Mouse (Mus musculus) midbrain, embryonic 14.5 days (tissue): ENCODE data around the gene Ctnna3. TPM values are rescaled to one million over a fixed set of nuclear protein-coding genes. Genes with fewer than 3 reads are reported as not detected.
"Not testable (repeated sequence)": the region's sequence is repeated elsewhere in the genome, so short reads cannot be mapped to it uniquely, and the experiment has no call there.

Experiments used
- ATAC-seq: fragments of 200-750 bp; cut with Nextera tagmentation; 2 replicates; pipeline ENCODE4 v1.8.0; 2017; ENCODE audit warnings: moderate number of reproducible peaks, moderate library complexity; ENCODE audit not compliant: low FRiP score, low TSS enrichment
- DNase-seq: peaks from one replicate; pipeline ENCODE4 v3.0.0-alpha.2; 2015
- H3K27ac ChIP-seq: fragments of 300-500 bp; sonication (generic); replicated peaks from 2 replicates; pipeline ENCODE4 v1.5.1; 2014; ENCODE audit warnings: mild to moderate bottlenecking, low read depth, low read length, moderate library complexity
- H3K27me3 ChIP-seq: fragments of 300-500 bp; sonication (generic); 2 replicates; pipeline ENCODE4 v1.6.1; 2014; ENCODE audit warnings: low read length, control low read depth, mixed read lengths; ENCODE audit not compliant: control insufficient read depth, insufficient read depth
- H3K36me3 ChIP-seq: fragments of 300-500 bp; sonication (generic); 2 replicates; pipeline ENCODE4 v1.6.1; 2014; ENCODE audit warnings: low read length, control low read depth; ENCODE audit not compliant: control insufficient read depth, insufficient read depth
- H3K4me1 ChIP-seq: fragments of 300-500 bp; sonication (generic); 2 replicates; pipeline ENCODE4 v1.6.1; 2014; ENCODE audit warnings: mild to moderate bottlenecking, antibody characterized with exemption, low read length, control low read depth; ENCODE audit not compliant: control insufficient read depth, insufficient read depth
- H3K4me2 ChIP-seq: fragments of 300-500 bp; sonication (generic); 2 replicates; pipeline ENCODE4 v1.6.1; 2014; ENCODE audit warnings: mild to moderate bottlenecking, low read length, moderate library complexity
- H3K4me3 ChIP-seq: fragments of 300-500 bp; sonication (generic); replicated peaks from 2 replicates; pipeline ENCODE4 v1.5.1; 2014; ENCODE audit warnings: low read depth, low read length
- H3K9ac ChIP-seq: fragments of 300-500 bp; sonication (generic); replicated peaks from 2 replicates; pipeline ENCODE4 v1.6.1; 2014; ENCODE audit warnings: mild to moderate bottlenecking, low read length, moderate library complexity
- H3K9me3 ChIP-seq: fragments of 300-500 bp; sonication (generic); 2 replicates; pipeline ENCODE4 v1.6.1; 2016; ENCODE audit warnings: low read length, control low read depth, mixed read lengths; ENCODE audit not compliant: control insufficient read depth
- WGBS: fragments of 180-500 bp; shearing (Covaris S2); extraction: QIAGEN DNeasy Blood & Tissue Kit; methylation state at CpG from one replicate; pipeline ENCODE4 v1.1.7; 2014; 5-methylcytosine and 5-hydroxymethylcytosine counted together
- polyA plus RNA-seq: library from polyadenylated mRNA; unstranded; fragments of >200 nt; fragmentation: Nextera tagmentation; extraction: Ambion mirVana; gene quantifications from 2 replicates; pipeline ENCODE4 v1.2.1, GENCODE M21; 2014

Ctnna3 gene
- polyA plus RNA-seq, 1 experiment from 2014 or later: 1.1 TPM

DNA sequence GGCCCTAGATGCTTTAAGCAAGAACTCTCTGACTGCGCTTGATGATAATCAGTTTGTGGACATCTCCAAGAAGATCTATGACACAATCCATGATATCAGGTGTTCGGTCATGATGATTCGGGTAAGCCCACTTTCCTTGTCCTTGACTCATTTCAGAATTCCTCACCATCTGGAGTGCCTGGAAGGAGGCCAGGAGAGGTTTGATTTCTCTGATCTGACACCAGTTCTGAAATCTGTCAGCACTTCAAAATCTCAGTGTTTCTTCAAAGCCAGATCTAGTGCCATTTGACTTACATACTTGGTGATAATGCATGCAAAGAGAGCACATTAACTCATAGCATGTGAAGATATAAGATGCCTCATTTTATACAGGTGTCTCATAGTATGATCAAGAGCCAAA lies 1245.9 kb downstream of the Ctnna3 start:
- DNase-seq (no peak), ATAC-seq (no peak)
- no peaks in the 10 kb centered on the region for H3K4me1 ChIP-seq
- H3K4me3 ChIP-seq: no peak overlapping the region
- no peaks in the 10 kb centered on the region for H3K36me3 ChIP-seq
- H3K9ac ChIP-seq: no peak overlapping the region
- no peak overlapping the region for H3K4me2 ChIP-seq
- H3K27ac ChIP-seq: no peak overlapping the region
- H3K27me3 ChIP-seq: no peaks in the 10 kb centered on the region
- no peaks in the 10 kb centered on the region for H3K9me3 ChIP-seq
- 96% methylated on average over 3 of the region's 3 CpGs for WGBS

DNA sequence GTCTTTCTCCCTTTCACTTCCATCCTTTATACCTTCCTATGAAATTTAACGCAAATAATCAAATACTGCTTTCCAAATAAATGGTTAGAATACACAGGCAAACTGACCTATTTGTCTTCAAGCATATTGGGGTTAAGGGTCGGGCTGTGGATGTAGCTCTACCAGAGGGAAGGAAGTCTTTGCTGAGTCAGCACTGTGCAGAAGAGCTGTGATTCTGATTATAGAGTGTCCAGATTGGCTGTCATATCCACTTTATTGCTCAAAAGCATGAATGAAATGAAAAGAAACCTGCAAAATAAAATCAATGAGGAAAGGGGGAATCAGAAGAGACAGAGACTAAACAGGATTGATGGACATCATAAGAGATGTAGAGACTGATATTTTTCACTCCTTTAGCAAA lies 1280.1 kb downstream of the Ctnna3 start:
- no peaks in the 10 kb centered on the region for H3K27me3 ChIP-seq
- H3K27ac ChIP-seq: no peak overlapping the region
- no peak overlapping the region for H3K9ac ChIP-seq
- H3K36me3 ChIP-seq: no peaks in the 10 kb centered on the region
- H3K4me1 ChIP-seq: no peaks in the 10 kb centered on the region
- H3K9me3 ChIP-seq: no peaks in the 10 kb centered on the region
- no peak overlapping the region for H3K4me3 ChIP-seq
- ATAC-seq (no peak), DNase-seq (no peak)
- WGBS: 80% methylated on average over 2 of the region's 2 CpGs
- H3K4me2 ChIP-seq: no peak overlapping the region

DNA sequence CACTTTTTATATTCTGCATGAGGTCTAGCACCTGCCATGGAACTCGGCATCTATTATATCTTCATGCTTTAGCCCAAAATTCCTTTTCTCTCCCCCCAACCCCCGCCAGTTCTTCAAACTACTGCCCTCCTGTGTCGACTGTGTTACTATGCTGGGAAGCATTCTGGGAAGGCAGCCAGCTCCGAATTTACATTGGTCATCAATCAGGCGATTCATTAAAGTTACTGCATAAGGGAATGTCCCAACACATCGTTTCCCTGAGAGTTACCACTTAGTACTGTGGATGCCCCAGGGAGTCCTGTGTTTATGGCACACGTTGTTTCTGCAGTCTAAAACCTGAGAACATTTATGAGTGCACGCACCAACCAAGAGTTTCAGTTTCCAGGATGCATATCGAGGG lies 1288.1 kb downstream of the Ctnna3 start:
- Histone ChIP-seq H3K4me2 (no peak overlapping the region), H3K4me1 (no peaks in the 10 kb centered on the region), H3K36me3 (no peaks in the 10 kb centered on the region), H3K9me3 (no peaks in the 10 kb centered on the region), H3K9ac (no peak overlapping the region), H3K27ac (no peak overlapping the region), H3K4me3 (no peak overlapping the region), H3K27me3 (no peaks in the 10 kb centered on the region)
- DNase-seq (peak; percentile 63), ATAC-seq (no peak)
- WGBS: 71% methylated on average over 9 of the region's 9 CpGs

DNA sequence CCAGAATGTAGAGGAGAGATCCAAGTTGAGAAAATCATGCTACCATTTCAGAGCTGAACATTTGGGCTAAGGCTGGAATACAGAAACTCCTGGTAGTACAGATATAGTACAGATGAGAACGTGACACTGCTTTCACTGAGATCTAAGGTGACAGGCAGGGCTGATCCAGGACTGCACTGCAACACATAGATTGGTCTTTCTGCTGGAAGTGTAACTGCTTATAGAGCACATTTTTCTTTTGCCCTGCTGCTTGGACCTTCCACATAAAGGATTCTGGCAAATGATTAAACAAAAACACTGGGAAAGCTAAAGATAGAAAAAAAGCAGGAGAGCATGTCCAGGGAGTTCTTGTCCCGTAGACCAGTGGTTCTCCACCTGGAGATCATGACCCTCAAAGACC lies 1305.8 kb downstream of the Ctnna3 start:
- no peak for DNase-seq
- H3K27ac ChIP-seq: no peak overlapping the region
- no peaks in the 10 kb centered on the region for H3K4me1 ChIP-seq
- ATAC-seq: no peak
- WGBS: 94% methylated on average over 2 of the region's 2 CpGs
- no peaks in the 10 kb centered on the region for H3K36me3 ChIP-seq
- no peak overlapping the region for H3K9ac ChIP-seq
- no peaks in the 10 kb centered on the region for H3K27me3 ChIP-seq
- H3K4me2 ChIP-seq: no peak overlapping the region
- no peaks in the 10 kb centered on the region for H3K9me3 ChIP-seq
- no peak overlapping the region for H3K4me3 ChIP-seq

DNA sequence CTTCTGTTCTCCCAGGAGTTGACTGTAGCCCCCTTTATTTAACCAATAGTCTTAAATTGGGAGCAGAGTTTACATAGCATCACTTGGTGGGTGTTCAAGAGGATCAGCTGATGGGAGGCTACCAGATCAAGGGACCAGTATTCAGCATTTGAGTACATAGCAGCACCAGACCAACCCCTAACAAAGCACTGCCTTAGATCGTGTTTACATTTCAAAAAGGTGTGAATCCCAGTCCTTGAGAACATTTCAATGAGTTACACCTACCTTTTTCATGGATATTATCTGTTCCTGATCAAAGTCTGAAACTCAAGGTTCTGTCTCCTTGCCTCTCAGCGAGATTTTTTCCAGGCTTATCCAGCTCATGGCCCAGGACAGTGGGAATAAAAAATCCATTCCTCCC lies 1306.7 kb downstream of the Ctnna3 start:
- 50% methylated on average over 2 of the region's 2 CpGs for WGBS
- DNase-seq (no peak), ATAC-seq (no peak)
- Histone ChIP-seq H3K36me3 (no peaks in the 10 kb centered on the region), H3K4me2 (no peak overlapping the region), H3K27ac (no peak overlapping the region), H3K9me3 (no peaks in the 10 kb centered on the region), H3K9ac (no peak overlapping the region), H3K4me1 (no peaks in the 10 kb centered on the region), H3K4me3 (no peak overlapping the region), H3K27me3 (no peaks in the 10 kb centered on the region)

DNA sequence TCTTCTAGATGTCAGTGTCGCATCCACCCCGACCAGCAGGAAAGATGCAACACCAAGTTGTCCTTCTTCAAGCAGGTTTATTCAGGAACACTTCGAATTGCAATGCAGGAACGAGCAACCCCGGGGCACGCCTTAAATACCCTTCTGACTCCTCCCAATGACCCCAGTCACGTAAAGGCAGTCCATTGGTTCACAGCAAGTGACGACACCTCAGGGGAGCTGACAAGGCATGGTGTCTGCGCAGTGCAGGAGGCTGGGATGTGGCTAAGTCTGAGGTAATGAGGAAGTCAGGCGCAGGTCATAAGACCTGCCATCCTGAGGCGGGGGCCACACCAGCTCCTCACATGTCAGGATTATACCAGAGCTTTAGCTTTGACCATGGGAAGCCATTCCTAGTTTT lies 1311.8 kb downstream of the Ctnna3 start:
- not testable (repeated sequence) for H3K27ac ChIP-seq, H3K4me3 ChIP-seq, H3K4me2 ChIP-seq, H3K4me1 ChIP-seq, ATAC-seq, H3K9me3 ChIP-seq, DNase-seq, H3K27me3 ChIP-seq, H3K9ac ChIP-seq, H3K36me3 ChIP-seq
- WGBS: 86% methylated on average over 11 of the region's 11 CpGs

DNA sequence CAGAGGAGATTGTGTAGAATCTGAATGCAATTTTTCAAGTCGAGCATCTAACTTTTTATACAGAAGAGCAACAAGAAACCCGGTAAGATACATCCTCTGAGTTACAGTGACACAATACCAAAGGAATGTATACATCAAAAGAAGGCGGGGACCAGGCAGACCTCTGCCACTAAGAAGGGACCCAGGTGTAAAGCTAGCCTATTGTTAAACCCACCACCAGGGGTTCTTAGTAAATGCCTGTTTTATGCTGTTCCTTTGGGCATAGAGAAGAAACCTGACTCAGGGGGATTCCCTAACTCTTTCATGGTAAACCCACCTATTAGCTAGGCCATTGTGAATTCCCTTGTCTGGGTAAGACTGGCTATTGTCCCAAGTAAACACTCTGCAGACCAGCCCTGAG lies 1314.2 kb downstream of the Ctnna3 start:
- not testable (repeated sequence) for H3K9me3 ChIP-seq, DNase-seq, ATAC-seq, H3K27ac ChIP-seq, H3K4me3 ChIP-seq, H3K4me2 ChIP-seq, H3K36me3 ChIP-seq, H3K9ac ChIP-seq, H3K4me1 ChIP-seq, H3K27me3 ChIP-seq
- 26% methylated on average over 3 of the region's 3 CpGs for WGBS

DNA sequence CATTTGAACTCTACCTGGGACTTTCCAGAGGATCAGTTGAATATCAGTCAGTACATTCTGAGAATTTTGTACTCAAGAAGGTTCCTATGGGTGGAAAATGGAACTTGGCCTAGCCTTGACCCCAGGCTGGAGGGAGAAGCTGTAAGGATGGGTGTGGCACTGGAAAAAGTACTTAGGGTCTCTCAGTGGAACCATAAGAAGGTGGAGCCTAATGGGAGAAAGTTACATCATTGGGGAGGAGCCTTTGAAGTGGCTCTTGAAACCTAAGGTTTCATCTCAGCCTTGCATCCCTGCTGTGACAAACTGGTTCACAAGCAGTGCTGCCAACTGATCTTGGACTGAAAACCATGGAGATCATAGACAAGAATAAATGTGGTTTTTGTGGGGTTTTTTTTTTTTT lies 1318.8 kb downstream of the Ctnna3 start:
- no peak for ATAC-seq
- Histone ChIP-seq H3K27ac (no peak overlapping the region), H3K4me2 (no peak overlapping the region), H3K4me1 (no peaks in the 10 kb centered on the region), H3K27me3 (no peaks in the 10 kb centered on the region), H3K4me3 (no peak overlapping the region), H3K9me3 (peaks cover 2% of the 10 kb centered on the region; the same call in 1 of the 2 replicates), H3K9ac (no peak overlapping the region), H3K36me3 (no peaks in the 10 kb centered on the region)
- no peak for DNase-seq

DNA sequence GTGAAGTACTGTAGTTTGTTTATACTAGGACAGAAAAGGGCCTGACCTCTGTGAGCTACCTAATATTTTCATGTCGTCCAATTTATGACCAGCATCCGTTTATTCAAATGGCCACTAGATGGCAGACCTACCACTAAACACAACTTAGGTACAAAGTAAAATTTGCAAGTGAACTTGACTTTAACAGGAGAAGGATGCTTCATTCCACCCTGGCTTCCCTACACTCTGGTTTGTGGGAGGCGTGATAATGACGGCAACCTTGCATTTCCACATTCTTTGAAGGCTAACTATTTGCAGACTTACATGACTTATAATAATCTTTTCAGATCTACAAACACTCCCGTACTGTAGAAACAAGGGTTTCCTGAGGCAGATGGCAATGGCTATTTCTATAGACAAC lies 1320.9 kb downstream of the Ctnna3 start:
- Histone ChIP-seq H3K9me3 (peaks cover 3% of the 10 kb centered on the region; the same call in 1 of the 2 replicates), H3K4me1 (no peaks in the 10 kb centered on the region), H3K27me3 (no peaks in the 10 kb centered on the region), H3K4me2 (no peak overlapping the region), H3K36me3 (no peaks in the 10 kb centered on the region), H3K4me3 (no peak overlapping the region), H3K27ac (no peak overlapping the region), H3K9ac (no peak overlapping the region)
- no peak; the same call in 1 of the 2 replicates for ATAC-seq
- 44% methylated on average over 5 of the region's 5 CpGs for WGBS
- DNase-seq: peak; percentile 82
